Mouse (Mus musculus) bone marrow macrophage, adult 2 months (primary cell): Measurements from ENCODE around the gene Kmt5a. TPM values are rescaled to one million over a fixed set of nuclear protein-coding genes. Genes with fewer than 3 reads are reported as not detected.

Experiments used
- H3K27ac ChIP-seq: 2 replicates; pipeline ENCODE4 v1.5.1; 2012; ENCODE audit warnings: low read depth, low read length; ENCODE audit not compliant: insufficient read depth
- H3K4me1 ChIP-seq: 2 replicates; pipeline ENCODE4 v1.6.1; 2012; ENCODE audit warnings: low read length; ENCODE audit not compliant: control insufficient read depth, insufficient read depth
- H3K4me3 ChIP-seq: 2 replicates; pipeline ENCODE4 v1.5.1; 2012; ENCODE audit warnings: mild to moderate bottlenecking, low read length, moderate library complexity; ENCODE audit not compliant: insufficient read depth
- CTCF ChIP-seq: IDR thresholded peaks from 2 replicates; pipeline ENCODE4 v1.5.1; 2012; ENCODE audit warnings: low read depth, mild to moderate bottlenecking, low read length, moderate library complexity
- POLR2A ChIP-seq: IDR thresholded peaks from 2 replicates; pipeline ENCODE4 v1.6.1; 2012; ENCODE audit warnings: mild to moderate bottlenecking, low read depth, low read length, borderline replicate concordance
- polyA plus RNA-seq: library from polyadenylated mRNA; stranded (reverse); fragments of >200 nt; gene quantifications from 2 replicates; pipeline ENCODE4 v1.2.4, GENCODE M21; 2012; ENCODE audit not compliant: missing spikeins, insufficient read depth, insufficient read length

Gene Kmt5a
- polyA plus RNA-seq, 1 experiment = 49.2 TPM

- Histone ChIP-seq H3K4me1 (peaks cover 34% of the 10 kb centered on the region), H3K27ac (peak overlapping the region; percentile 81), H3K4me3 (peak overlapping the region; percentile 82)
- TF ChIP-seq POLR2A (peak; percentile 15; the same call in 1 of the 2 replicates), CTCF (no peak)
These were observed 5.2 kb downstream of the Kmt5a start for GRCm38 (mm10) chr5:124444661-124445561.

- no peak for TF ChIP-seq CTCF
- no peak for TF ChIP-seq POLR2A
- Histone ChIP-seq H3K27ac (peak overlapping the region; percentile 81), H3K4me1 (peaks cover 34% of the 10 kb centered on the region), H3K4me3 (peak overlapping the region; percentile 82)
These were observed 6.0 kb downstream of the Kmt5a start for GRCm38 (mm10) chr5:124445621-124446293.

GRCm38 (mm10) chr5:124446301-124446881 is 6.7 kb downstream of the Kmt5a start:
- peak overlapping the region; percentile 81 for H3K27ac ChIP-seq
- H3K4me1 ChIP-seq = peaks cover 34% of the 10 kb centered on the region
- peak overlapping the region; percentile 82 for H3K4me3 ChIP-seq
- TF ChIP-seq CTCF (no peak), POLR2A (no peak)

- Histone ChIP-seq H3K4me3 (no peak overlapping the region), H3K4me1 (peaks cover 31% of the 10 kb centered on the region), H3K27ac (no peak overlapping the region)
- TF ChIP-seq POLR2A (no peak), CTCF (no peak)
These were observed 9.8 kb downstream of the Kmt5a start for GRCm38 (mm10) chr5:124449494-124449893.

GRCm38 (mm10) chr5:124450051-124450450 is 10.3 kb downstream of the Kmt5a start:
- peaks cover 34% of the 10 kb centered on the region for H3K4me1 ChIP-seq
- H3K27ac ChIP-seq = no peak overlapping the region
- no peak overlapping the region for H3K4me3 ChIP-seq
- no peak for TF ChIP-seq POLR2A
- TF ChIP-seq CTCF = no peak

- Histone ChIP-seq H3K27ac (no peak overlapping the region), H3K4me3 (no peak overlapping the region), H3K4me1 (peaks cover 35% of the 10 kb centered on the region)
- TF ChIP-seq CTCF (no peak), POLR2A (no peak)
These were observed 11.1 kb downstream of the Kmt5a start for GRCm38 (mm10) chr5:124450641-124451340.

GRCm38 (mm10) chr5:124452494-124453228 is 12.9 kb downstream of the Kmt5a start:
- Histone ChIP-seq H3K4me1 (peaks cover 25% of the 10 kb centered on the region), H3K27ac (no peak overlapping the region), H3K4me3 (no peak overlapping the region)
- TF ChIP-seq CTCF (no peak), POLR2A (no peak)

- Histone ChIP-seq H3K4me1 (peaks cover 18% of the 10 kb centered on the region), H3K27ac (no peak overlapping the region), H3K4me3 (no peak overlapping the region)
- TF ChIP-seq CTCF = no peak
- TF ChIP-seq POLR2A = no peak
These were observed 13.8 kb downstream of the Kmt5a start for GRCm38 (mm10) chr5:124453339-124454081.
